Mouse (Mus musculus) forebrain, embryonic 11.5 days (tissue): ENCODE measurements around the gene Ifna14. TPM values are rescaled to one million over a fixed set of nuclear protein-coding genes. Genes with fewer than 3 reads are reported as not detected.

ENCODE experiments used
- ATAC-seq: fragments of 200-750 bp; cut with Nextera tagmentation; replicated peaks from 2 replicates; pipeline ENCODE4 v1.8.0; 2017; ENCODE audit warnings: moderate TSS enrichment; ENCODE audit not compliant: low FRiP score
- DNase-seq: peaks from one replicate; pipeline ENCODE4 v3.0.0-alpha.2; 2017; ENCODE audit warnings: low spot score
- H3K27ac ChIP-seq: fragments of 300-500 bp; sonication (generic); 2 replicates; pipeline ENCODE4 v1.5.1; 2014; ENCODE audit warnings: low read depth, low read length
- H3K27me3 ChIP-seq: fragments of 300-500 bp; sonication (generic); 2 replicates; pipeline ENCODE4 v1.6.1; 2014; ENCODE audit warnings: mild to moderate bottlenecking, low read length, mixed read lengths; ENCODE audit not compliant: control insufficient read depth, insufficient read depth
- H3K36me3 ChIP-seq: fragments of 300-500 bp; sonication (generic); 2 replicates; pipeline ENCODE4 v1.6.1; 2014; ENCODE audit warnings: mild to moderate bottlenecking, low read length, moderate library complexity, mixed read lengths; ENCODE audit not compliant: control insufficient read depth, insufficient read depth
- H3K4me1 ChIP-seq: fragments of 300-500 bp; sonication (generic); replicated peaks from 2 replicates; pipeline ENCODE4 v1.6.1; 2014; ENCODE audit warnings: low read length, mixed read lengths; ENCODE audit not compliant: control insufficient read depth, insufficient read depth
- H3K4me2 ChIP-seq: fragments of 300-500 bp; sonication (generic); 2 replicates; pipeline ENCODE4 v1.6.1; 2014; ENCODE audit warnings: low read depth, mild to moderate bottlenecking, low read length, moderate library complexity, mixed read lengths; ENCODE audit not compliant: severe bottlenecking
- H3K4me3 ChIP-seq: fragments of 300-500 bp; sonication (generic); 2 replicates; pipeline ENCODE4 v1.5.1; 2014; ENCODE audit warnings: low read depth, low read length
- H3K9ac ChIP-seq: fragments of 300-500 bp; sonication (generic); 2 replicates; pipeline ENCODE4 v1.6.1; 2014; ENCODE audit warnings: low read length
- H3K9me3 ChIP-seq: fragments of 300-500 bp; sonication (generic); 2 replicates; pipeline ENCODE4 v1.6.1; 2016; ENCODE audit warnings: low read length, mixed read lengths; ENCODE audit not compliant: control insufficient read depth
- WGBS: fragments of 180-500 bp; shearing (Covaris S2); extraction: QIAGEN DNeasy Blood & Tissue Kit; methylation state at CpG from one replicate; pipeline ENCODE4 v1.1.7; 2014; 5-methylcytosine and 5-hydroxymethylcytosine counted together
- polyA plus RNA-seq: library from polyadenylated mRNA; unstranded; fragments of >200 nt; fragmentation: Nextera tagmentation; extraction: Ambion mirVana; gene quantifications from 2 replicates; pipeline ENCODE4 v1.2.1, GENCODE M21; 2014

The Ifna14 gene
- polyA plus RNA-seq, 1 experiment from 2014 or later = not detected

DNA sequence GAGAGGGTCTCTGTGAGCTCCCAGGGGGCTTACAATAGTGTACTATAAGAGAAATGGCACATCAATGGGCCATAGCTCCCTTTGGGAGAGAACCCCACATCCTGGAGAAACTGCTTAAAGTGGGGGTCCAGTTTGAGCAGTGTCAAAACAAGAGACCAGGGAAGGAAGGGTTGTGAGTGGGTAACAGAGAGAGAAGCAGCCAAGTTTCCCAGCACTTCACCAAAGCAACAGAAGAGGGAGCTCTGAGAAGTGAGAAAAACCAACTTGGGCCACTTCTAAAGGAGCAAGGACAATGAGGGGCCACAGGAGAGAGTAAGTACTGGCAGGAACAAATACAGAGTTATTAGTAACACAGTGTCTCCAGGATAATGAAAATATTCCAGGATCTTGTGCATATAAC is 48.4 kb downstream of the Ifna14 start:
- DNase-seq (no peak), ATAC-seq (no peak)
- no peak overlapping the region for H3K4me2 ChIP-seq
- no peaks in the 10 kb centered on the region for H3K9me3 ChIP-seq
- H3K4me1 ChIP-seq = no peaks in the 10 kb centered on the region
- no peak overlapping the region for H3K9ac ChIP-seq
- H3K27ac ChIP-seq = no peak overlapping the region
- H3K4me3 ChIP-seq = no peak overlapping the region
- no peaks in the 10 kb centered on the region for H3K27me3 ChIP-seq
- H3K36me3 ChIP-seq = no peaks in the 10 kb centered on the region

DNA sequence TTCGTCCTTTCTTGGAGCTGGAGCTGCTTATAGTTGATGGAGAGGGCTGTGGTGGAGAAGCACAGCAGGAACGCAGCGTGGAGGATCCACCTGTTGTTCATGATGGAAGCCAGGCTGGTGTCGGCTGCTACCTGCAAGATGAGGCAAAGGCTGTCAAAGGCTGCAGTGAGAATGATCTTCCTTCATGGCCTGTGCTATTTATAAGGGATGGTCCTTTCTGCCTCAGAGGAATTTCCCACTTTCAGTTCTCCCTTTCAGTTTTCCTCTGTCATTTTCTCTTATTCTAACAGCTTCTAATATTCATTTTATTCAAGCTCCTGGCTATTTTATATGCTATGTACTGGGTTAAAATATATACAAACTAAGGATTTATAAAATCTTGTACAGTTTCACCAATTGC is 48.9 kb downstream of the Ifna14 start, which contains the start of gene Ifnb1:
Gene Ifnb1, minus strand, starts transcription at position 101 of the 400 bp plus-strand sequence.
- Histone ChIP-seq H3K4me1 (no peaks in the 10 kb centered on the region), H3K4me2 (no peak within 1 kb of the TSS), H3K27me3 (no peaks in the 10 kb centered on the region), H3K4me3 (no peak within 1 kb of the TSS), H3K36me3 (no peaks in the 10 kb centered on the region), H3K9ac (no peak within 1 kb of the TSS), H3K27ac (no peak within 1 kb of the TSS), H3K9me3 (no peaks in the 10 kb centered on the region)
- DNase-seq (no peak), ATAC-seq (no peak)
- 88% methylated on average over 4 of the region's 4 CpGs for WGBS

Other genes starting within 250 kb of the Ifna14 start
- 3.1 and 3.8 TPM in 2 replicates for gene Hacd4, start 132.9 kb downstream of the Ifna14 start, polyA plus RNA-seq
- gene Ifnb1, start 49.0 kb downstream of the Ifna14 start, polyA plus RNA-seq = not detected in 2 replicates
- gene Ifna15, start 13.6 kb downstream of the Ifna14 start, polyA plus RNA-seq = not detected in 2 replicates
- not detected in 2 replicates for gene Ifna9, start 20.6 kb upstream of the Ifna14 start, polyA plus RNA-seq
- gene Ifna12, start 31.6 kb upstream of the Ifna14 start, polyA plus RNA-seq = not detected in 2 replicates
- gene C87499, start 62.6 kb upstream of the Ifna14 start, polyA plus RNA-seq = not detected in 2 replicates
- gene Ifna13, start 72.7 kb upstream of the Ifna14 start, polyA plus RNA-seq = not detected in 2 replicates
- not detected in 2 replicates for gene Ifna16, start 105.1 kb upstream of the Ifna14 start, polyA plus RNA-seq
- not detected in 2 replicates for gene Ifna2, start 112.1 kb upstream of the Ifna14 start, polyA plus RNA-seq
- not detected in 2 replicates for gene Ifnab, start 119.6 kb upstream of the Ifna14 start, polyA plus RNA-seq
- 0.81 and 1.3 TPM in 2 replicates for gene Gm26566, start 150.0 kb upstream of the Ifna14 start, polyA plus RNA-seq
- gene Klhl9, start 150.7 kb upstream of the Ifna14 start, polyA plus RNA-seq = 136 and 144 TPM in 2 replicates
- not detected in 2 replicates for gene Gm13271, start 183.1 kb upstream of the Ifna14 start, polyA plus RNA-seq
- 0.19 TPM in 1 of 2 replicates, not detected in the other for gene Gm13283, start 188.3 kb upstream of the Ifna14 start, polyA plus RNA-seq
- gene Gm13290, start 202.0 kb upstream of the Ifna14 start, polyA plus RNA-seq = 0.20 and 0.53 TPM in 2 replicates
- not detected in 2 replicates for gene Gm13289, start 205.1 kb upstream of the Ifna14 start, polyA plus RNA-seq
- gene Gm13272, start 208.1 kb upstream of the Ifna14 start, polyA plus RNA-seq = not detected in 2 replicates
- not detected in 2 replicates for gene Ifnz, start 210.3 kb upstream of the Ifna14 start, polyA plus RNA-seq
- gene Gm13276, start 213.9 kb upstream of the Ifna14 start, polyA plus RNA-seq = not detected in 2 replicates
- not detected in 2 replicates for gene Gm13277, start 216.8 kb upstream of the Ifna14 start, polyA plus RNA-seq
- not detected in 2 replicates for gene Gm13278, start 219.8 kb upstream of the Ifna14 start, polyA plus RNA-seq
- gene Gm13275, start 222.7 kb upstream of the Ifna14 start, polyA plus RNA-seq = not detected in 2 replicates
- gene Gm13279, start 225.6 kb upstream of the Ifna14 start, polyA plus RNA-seq = not detected in 2 replicates
- 1.3 TPM in 1 of 2 replicates, not detected in the other for gene Gm13285, start 227.9 kb upstream of the Ifna14 start, polyA plus RNA-seq
- not detected in 2 replicates for gene Gm13287, start 231.5 kb upstream of the Ifna14 start, polyA plus RNA-seq
- not detected in 2 replicates for gene Gm13288, start 233.7 kb upstream of the Ifna14 start, polyA plus RNA-seq
- gene Ifna7, start 244.4 kb upstream of the Ifna14 start, polyA plus RNA-seq = not detected in 2 replicates
- gene Ifna11, start 248.2 kb upstream of the Ifna14 start, polyA plus RNA-seq = not detected in 2 replicates